Mouse (Mus musculus): ENCODE measurements around the gene Zfp708. TPM values are rescaled to one million over a fixed set of nuclear protein-coding genes. Genes with fewer than 3 reads are reported as not detected.

The Zfp708 gene
- polyA plus RNA-seq, 1 experiment from 2014 or later, result 3.8 TPM

- H3K9me3 ChIP-seq, result no peaks in the 10 kb centered on the region
- H3K4me1 ChIP-seq, result peaks cover 4% of the 10 kb centered on the region; the same call in 1 of the 2 replicates
- 0% methylated on average over 24 of the region's 24 CpGs for WGBS
- DNase-seq (ENCODE audit: low spot score), result peak; percentile 95
- peak overlapping the region; percentile 76 for H3K4me3 ChIP-seq
- peaks cover 18% of the 10 kb centered on the region for H3K36me3 ChIP-seq
- H3K27ac ChIP-seq, result peak overlapping the region; percentile 94
- H3K27me3 ChIP-seq (ENCODE audit: insufficient read depth, poor library complexity, severe bottlenecking), result no peaks in the 10 kb centered on the region
These were observed 16.5 kb downstream of the Zfp708 start for GRCm38 (mm10) chr13:67081142-67081713.

GRCm38 (mm10) chr13:67077244-67077643 is 20.5 kb downstream of the Zfp708 start:
- Histone ChIP-seq H3K4me3 (no peak overlapping the region), H3K27me3 (ENCODE audit: insufficient read depth, poor library complexity, severe bottlenecking) (no peaks in the 10 kb centered on the region), H3K4me1 (peaks cover 4% of the 10 kb centered on the region; the same call in 1 of the 2 replicates), H3K36me3 (peaks cover 45% of the 10 kb centered on the region), H3K9me3 (no peaks in the 10 kb centered on the region), H3K27ac (no peak overlapping the region)
- DNase-seq (ENCODE audit: low spot score), result no peak
- WGBS, result 92% methylated on average over 2 of the region's 2 CpGs

- Histone ChIP-seq H3K4me1 (no peaks in the 10 kb centered on the region), H3K9me3 (peaks cover 9% of the 10 kb centered on the region; the same call in 1 of the 2 replicates), H3K4me3 (no peak overlapping the region), H3K27me3 (ENCODE audit: insufficient read depth, poor library complexity, severe bottlenecking) (no peaks in the 10 kb centered on the region), H3K27ac (no peak overlapping the region), H3K36me3 (peaks cover 79% of the 10 kb centered on the region)
- 90% methylated on average over 2 of the region's 2 CpGs for WGBS
- no peak for DNase-seq (ENCODE audit: low spot score)
These were observed 25.0 kb downstream of the Zfp708 start for GRCm38 (mm10) chr13:67072786-67073185.

GRCm38 (mm10) chr13:67065386-67065785 is 32.4 kb downstream of the Zfp708 start:
- H3K4me3 ChIP-seq, result no peak overlapping the region
- no peaks in the 10 kb centered on the region for H3K27me3 ChIP-seq (ENCODE audit: insufficient read depth, poor library complexity, severe bottlenecking)
- peaks cover 3% of the 10 kb centered on the region; the same call in 1 of the 2 replicates for H3K4me1 ChIP-seq
- peaks cover 25% of the 10 kb centered on the region for H3K36me3 ChIP-seq
- no peak for DNase-seq (ENCODE audit: low spot score)
- no peaks in the 10 kb centered on the region for H3K9me3 ChIP-seq
- 90% methylated on average over 8 of the region's 8 CpGs for WGBS
- no peak overlapping the region for H3K27ac ChIP-seq

DNA sequence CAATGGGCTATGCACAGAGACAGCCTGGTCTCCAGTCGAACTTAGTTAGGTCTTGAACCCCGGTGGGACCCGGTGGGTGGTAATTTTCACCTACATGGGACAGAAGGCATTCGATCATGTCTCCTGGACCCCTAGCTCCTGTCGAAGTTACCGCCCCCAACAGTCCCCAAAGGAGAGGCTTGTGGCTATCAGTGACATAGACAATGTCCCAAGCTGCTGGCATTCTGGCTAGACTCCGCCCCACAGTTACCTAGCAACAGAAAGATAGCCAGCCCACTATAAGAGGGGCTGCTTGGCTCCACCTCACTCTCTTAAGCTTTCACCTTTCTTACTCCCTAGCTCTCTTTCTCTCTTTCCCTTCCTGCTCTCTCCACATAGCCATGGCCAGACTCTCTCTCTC is 35.3 kb downstream of the Zfp708 start:
- WGBS, result 44% methylated on average over 7 of the region's 7 CpGs
- Histone ChIP-seq H3K9me3 (no peaks in the 10 kb centered on the region), H3K27me3 (ENCODE audit: insufficient read depth, poor library complexity, severe bottlenecking) (no peaks in the 10 kb centered on the region), H3K4me1 (peaks cover 8% of the 10 kb centered on the region; the same call in 1 of the 2 replicates), H3K4me3 (no peak overlapping the region), H3K27ac (no peak overlapping the region), H3K36me3 (0 out of 2 replicates have a peak, but pooled peaks cover 2% of the 10 kb centered on the region)
- no peak for DNase-seq (ENCODE audit: low spot score)

DNA sequence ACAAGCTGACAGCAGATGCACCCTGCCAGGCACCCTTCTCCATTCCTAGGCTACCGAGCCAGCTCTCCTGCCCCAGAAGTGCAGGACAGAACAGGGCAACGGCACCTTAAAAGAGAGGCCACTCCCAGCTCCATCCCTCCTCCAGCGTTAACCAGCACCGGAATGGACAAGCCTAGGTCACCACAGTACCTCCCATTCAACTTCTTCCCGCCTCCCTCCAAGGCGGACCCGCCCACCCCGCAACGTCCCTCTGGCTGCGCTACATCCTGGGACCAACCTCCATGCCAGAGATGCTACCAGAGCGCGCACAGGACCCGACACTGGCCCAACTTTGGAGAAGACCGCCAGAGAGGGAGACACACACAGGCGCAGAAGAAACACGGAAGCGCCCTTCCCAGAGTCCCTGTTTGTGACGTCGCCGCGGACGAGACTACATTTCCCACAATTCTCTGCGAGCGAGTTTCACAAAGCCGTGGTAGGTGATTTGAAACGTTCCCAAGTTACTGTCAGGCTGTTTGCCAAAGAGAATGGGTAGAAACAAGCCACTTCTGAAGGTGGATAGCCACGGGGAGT is 36.9 kb downstream of the Zfp708 start, which contains the start of gene Zfp712:
Zfp712 (minus strand) TSS at position 385 of the 573 bp plus-strand sequence.
- Histone ChIP-seq H3K36me3 (no peaks in the 10 kb centered on the region), H3K4me1 (peaks cover 8% of the 10 kb centered on the region; the same call in 1 of the 2 replicates), H3K27me3 (ENCODE audit: insufficient read depth, poor library complexity, severe bottlenecking) (no peaks in the 10 kb centered on the region), H3K4me3 (peak within 1 kb of the TSS; percentile 75), H3K27ac (peak within 1 kb of the TSS; percentile 89), H3K9me3 (no peaks in the 10 kb centered on the region)
- DNase-seq (ENCODE audit: low spot score), result peak; percentile 97
- under 1% methylated on average over 27 of the region's 27 CpGs for WGBS

DNA sequence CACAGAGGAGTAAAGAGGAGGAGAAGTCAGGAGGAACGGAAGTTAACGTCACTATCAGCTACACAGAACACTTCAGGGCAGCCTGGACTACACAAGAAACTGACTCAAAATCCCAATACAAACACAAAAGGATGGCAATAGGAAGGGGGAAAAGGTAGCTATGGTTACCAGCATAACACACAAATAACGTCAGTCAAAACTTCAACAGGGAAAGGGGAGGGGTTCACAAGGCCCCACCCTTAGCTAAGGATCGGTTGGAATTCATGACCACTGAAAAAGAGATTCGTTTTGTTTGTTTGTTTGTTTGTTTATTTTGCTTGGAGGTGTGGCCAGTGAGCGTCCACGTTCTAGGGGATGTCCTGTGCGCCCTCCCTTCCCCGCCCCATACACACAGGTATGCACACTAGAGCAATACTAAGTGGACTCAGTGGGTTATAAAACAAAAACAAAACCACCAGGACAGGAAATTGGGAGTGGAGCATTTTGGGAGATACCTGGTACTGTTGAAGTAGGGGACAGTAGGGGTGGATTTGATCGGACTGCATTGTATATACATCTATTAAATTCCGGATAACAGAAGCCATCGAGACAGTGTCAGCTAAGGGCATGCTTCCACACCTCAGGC is 37.5 kb downstream of the Zfp708 start:
- H3K9me3 ChIP-seq, result no peaks in the 10 kb centered on the region
- peak overlapping the region; percentile 75 for H3K4me3 ChIP-seq
- H3K27ac ChIP-seq, result peak overlapping the region; percentile 89
- peaks cover 8% of the 10 kb centered on the region; the same call in 1 of the 2 replicates for H3K4me1 ChIP-seq
- 2% methylated on average over 12 of the region's 12 CpGs for WGBS
- no peaks in the 10 kb centered on the region for H3K36me3 ChIP-seq
- no peak for DNase-seq (ENCODE audit: low spot score)
- H3K27me3 ChIP-seq (ENCODE audit: insufficient read depth, poor library complexity, severe bottlenecking), result no peaks in the 10 kb centered on the region

Other genes with a start within 250 kb of the Zfp708 start
- gene Gm10767, start 193.1 kb downstream of the Zfp708 start, polyA plus RNA-seq (2016; fragmentation: Nextera tagmentation; extraction: Ambion mirVana), result 1.3 and 1.4 TPM in 2 replicates
- 2.1 and 2.2 TPM in 2 replicates for gene Zfp712, start 36.8 kb downstream of the Zfp708 start, polyA plus RNA-seq (2016; fragmentation: Nextera tagmentation; extraction: Ambion mirVana)
- gene Gm28557, start 10.6 kb upstream of the Zfp708 start, polyA plus RNA-seq (2016; fragmentation: Nextera tagmentation; extraction: Ambion mirVana), result 2.0 and 3.0 TPM in 2 replicates
- 0.23 and 0.49 TPM in 2 replicates for gene Rslcan18, start 18.3 kb upstream of the Zfp708 start, polyA plus RNA-seq (2016; fragmentation: Nextera tagmentation; extraction: Ambion mirVana)
- gene Zfp759, start 23.7 kb upstream of the Zfp708 start, polyA plus RNA-seq (2016; fragmentation: Nextera tagmentation; extraction: Ambion mirVana), result 1.0 and 1.5 TPM in 2 replicates
- gene Rsl1, start 75.2 kb upstream of the Zfp708 start, polyA plus RNA-seq (2016; fragmentation: Nextera tagmentation; extraction: Ambion mirVana), result 4.6 and 5.4 TPM in 2 replicates
- 0.99 and 1.3 TPM in 2 replicates for gene Zfp455, start 96.5 kb upstream of the Zfp708 start, polyA plus RNA-seq (2016; fragmentation: Nextera tagmentation; extraction: Ambion mirVana)
- gene Zfp458, start 180.5 kb upstream of the Zfp708 start, polyA plus RNA-seq (2016; fragmentation: Nextera tagmentation; extraction: Ambion mirVana), result 1.4 and 1.6 TPM in 2 replicates
- gene Zfp457, start 208.5 kb upstream of the Zfp708 start, polyA plus RNA-seq (2016; fragmentation: Nextera tagmentation; extraction: Ambion mirVana), result 0.40 and 0.86 TPM in 2 replicates
- 1.5 and 2.6 TPM in 2 replicates for gene Zfp595, start 234.6 kb upstream of the Zfp708 start, polyA plus RNA-seq (2016; fragmentation: Nextera tagmentation; extraction: Ambion mirVana)